Mouse (Mus musculus): ENCODE results near the gene Exoc5. TPM values are rescaled to one million over a fixed set of nuclear protein-coding genes. Genes with fewer than 3 reads are reported as not detected.

Gene Exoc5
- polyA plus RNA-seq, 1 experiment from 2014 or later: 78.5 TPM

DNA sequence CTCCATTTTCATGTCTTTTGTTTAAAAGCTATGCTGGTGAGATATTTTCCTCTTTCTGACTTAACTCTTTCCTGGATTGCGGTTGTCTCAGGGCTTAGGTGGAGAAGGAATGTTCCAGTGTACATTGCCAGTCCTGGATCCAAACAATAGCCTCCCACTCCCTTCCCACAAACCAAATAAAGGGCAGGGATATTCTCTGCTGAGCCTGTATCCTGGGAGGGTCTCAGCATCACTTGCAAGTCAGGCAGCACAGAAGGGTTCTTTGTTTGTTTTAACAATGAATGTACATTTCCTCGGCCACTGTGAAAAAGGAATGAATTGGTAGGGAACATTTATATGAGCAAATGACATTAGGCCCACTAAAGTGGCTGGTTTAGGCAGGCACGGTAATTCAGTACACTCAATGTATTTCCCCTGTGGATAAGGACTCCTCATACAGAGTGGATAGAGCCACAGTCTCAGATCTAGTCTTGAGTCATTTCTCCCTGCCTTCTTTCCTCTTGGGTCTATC, 74.3 kb downstream of the Exoc5 start:
- no peak overlapping the region for H3K4me3 ChIP-seq
- no peak overlapping the region for H3K4me2 ChIP-seq
- H3K27me3 ChIP-seq: no peaks in the 10 kb centered on the region
- H3K27ac ChIP-seq: peak overlapping the region; percentile 55; the same call in 1 of the 2 replicates
- WGBS: 25% methylated on average over 3 of the region's 3 CpGs
- no peak overlapping the region for H3K9ac ChIP-seq
- no peak for ATAC-seq (ENCODE audit: low FRiP score)
- H3K4me1 ChIP-seq (replicated peaks): peaks cover 18% of the 10 kb centered on the region
- H3K36me3 ChIP-seq: no peaks in the 10 kb centered on the region
- H3K9me3 ChIP-seq: 0 out of 2 replicates have a peak, but pooled peaks cover 2% of the 10 kb centered on the region

GRCm38 (mm10) chr14:48991144-48991522, 75.3 kb downstream of the Exoc5 start:
- Histone ChIP-seq H3K27me3 (no peaks in the 10 kb centered on the region), H3K4me2 (peak overlapping the region; percentile 49), H3K4me3 (0 out of 2 replicates have a peak overlapping the region, but pooled peaks have one; percentile 19), H3K36me3 (no peaks in the 10 kb centered on the region), H3K9me3 (0 out of 2 replicates have a peak, but pooled peaks cover 2% of the 10 kb centered on the region), H3K27ac (no peak overlapping the region), H3K9ac (peak overlapping the region; percentile 46; the same call in 1 of the 2 replicates), H3K4me1 (replicated peaks) (peaks cover 18% of the 10 kb centered on the region)
- ATAC-seq (ENCODE audit: low FRiP score): no peak
- WGBS: 4% methylated on average over 7 of the region's 7 CpGs

DNA sequence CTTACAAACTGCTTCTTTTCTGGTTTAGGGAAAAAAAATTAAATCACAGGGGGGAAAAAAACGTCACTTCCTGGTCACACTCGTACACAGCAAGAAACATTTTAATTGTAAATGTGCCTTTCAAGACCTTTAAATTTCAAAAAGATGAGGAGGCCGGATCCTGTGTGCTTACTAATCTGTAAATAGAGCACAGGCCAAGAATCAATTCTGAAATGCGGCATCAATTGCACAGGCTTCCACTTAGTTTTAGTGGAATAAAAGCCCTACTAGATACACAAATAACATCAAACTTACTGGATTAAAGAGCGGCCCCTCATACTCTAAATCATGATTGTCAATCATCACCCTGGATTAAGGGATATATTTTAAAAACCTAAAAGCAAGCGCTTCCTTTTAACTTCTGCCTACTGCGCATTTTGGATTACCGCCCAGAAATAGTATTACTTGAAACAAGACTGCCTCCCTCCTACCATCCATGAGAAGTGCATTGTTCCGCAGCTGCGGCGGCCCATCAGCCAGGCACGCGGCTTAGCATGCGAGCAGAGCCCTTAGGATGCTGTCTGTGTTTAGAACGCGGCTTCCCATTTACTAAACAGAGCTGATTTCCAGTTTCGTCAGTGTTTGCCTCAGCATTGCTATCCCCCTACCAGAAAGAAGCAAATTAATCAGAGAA, 75.8 kb downstream of the Exoc5 start:
- peaks cover 18% of the 10 kb centered on the region for H3K4me1 ChIP-seq (replicated peaks)
- H3K27me3 ChIP-seq: no peaks in the 10 kb centered on the region
- H3K4me2 ChIP-seq: peak overlapping the region; percentile 49
- 0 out of 2 replicates have a peak overlapping the region, but pooled peaks have one; percentile 19 for H3K4me3 ChIP-seq
- H3K36me3 ChIP-seq: no peaks in the 10 kb centered on the region
- peak overlapping the region; percentile 46; the same call in 1 of the 2 replicates for H3K9ac ChIP-seq
- no peak overlapping the region for H3K27ac ChIP-seq
- ATAC-seq (ENCODE audit: low FRiP score): peak; percentile 95
- 14% methylated on average over 17 of the region's 17 CpGs for WGBS
- H3K9me3 ChIP-seq: 0 out of 2 replicates have a peak, but pooled peaks cover 2% of the 10 kb centered on the region

GRCm38 (mm10) chr14:48989831-48990230, 76.6 kb downstream of the Exoc5 start:
- Histone ChIP-seq H3K9me3 (no peaks in the 10 kb centered on the region), H3K4me3 (no peak overlapping the region), H3K4me1 (replicated peaks) (peaks cover 18% of the 10 kb centered on the region), H3K9ac (no peak overlapping the region), H3K27me3 (no peaks in the 10 kb centered on the region), H3K36me3 (no peaks in the 10 kb centered on the region), H3K27ac (no peak overlapping the region), H3K4me2 (no peak overlapping the region)
- no peak for ATAC-seq (ENCODE audit: low FRiP score)
- 69% methylated on average over 8 of the region's 8 CpGs for WGBS

GRCm38 (mm10) chr14:48986231-48986630, 80.2 kb downstream of the Exoc5 start:
- WGBS: 80% methylated on average over 8 of the region's 8 CpGs
- Histone ChIP-seq H3K4me1 (replicated peaks) (peaks cover 8% of the 10 kb centered on the region), H3K27me3 (no peaks in the 10 kb centered on the region), H3K27ac (no peak overlapping the region), H3K4me2 (no peak overlapping the region), H3K9ac (no peak overlapping the region), H3K36me3 (no peaks in the 10 kb centered on the region), H3K9me3 (no peaks in the 10 kb centered on the region), H3K4me3 (no peak overlapping the region)
- ATAC-seq (ENCODE audit: low FRiP score): no peak

GRCm38 (mm10) chr14:48985673-48986072, 80.8 kb downstream of the Exoc5 start:
- Histone ChIP-seq H3K4me3 (no peak overlapping the region), H3K27me3 (no peaks in the 10 kb centered on the region), H3K36me3 (no peaks in the 10 kb centered on the region), H3K9ac (no peak overlapping the region), H3K4me2 (no peak overlapping the region), H3K9me3 (no peaks in the 10 kb centered on the region), H3K27ac (no peak overlapping the region), H3K4me1 (replicated peaks) (peaks cover 4% of the 10 kb centered on the region; the same call in 1 of the 2 replicates)
- ATAC-seq (ENCODE audit: low FRiP score): no peak
- WGBS: 40% methylated on average over 10 of the region's 10 CpGs

DNA sequence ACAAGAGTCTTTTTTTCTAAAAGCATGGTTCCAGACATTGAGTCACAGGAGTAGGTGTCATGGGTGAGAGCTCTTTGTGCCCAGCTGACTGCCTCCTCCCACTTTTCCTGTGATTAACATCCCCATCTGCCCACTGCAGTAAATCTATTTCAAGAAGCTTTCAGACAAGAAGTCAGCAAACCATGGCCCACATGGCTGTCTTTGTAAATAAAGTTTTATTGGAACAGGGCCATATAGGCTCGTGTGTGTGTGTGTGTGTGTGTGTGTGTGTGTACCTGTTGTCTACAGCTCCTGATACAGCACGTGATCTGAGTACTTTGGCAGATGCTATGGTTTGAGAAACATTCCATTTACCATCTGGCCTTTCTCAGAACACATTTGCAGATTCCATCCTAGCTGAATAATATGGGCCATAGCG, 87.5 kb downstream of the Exoc5 start:
- no peak for ATAC-seq (ENCODE audit: low FRiP score)
- 71% methylated on average over 3 of the region's 3 CpGs for WGBS
- Histone ChIP-seq H3K9ac (no peak overlapping the region), H3K4me2 (no peak overlapping the region), H3K4me1 (replicated peaks) (no peaks in the 10 kb centered on the region), H3K9me3 (no peaks in the 10 kb centered on the region), H3K27me3 (no peaks in the 10 kb centered on the region), H3K36me3 (no peaks in the 10 kb centered on the region), H3K4me3 (no peak overlapping the region), H3K27ac (no peak overlapping the region)

- 90% methylated on average over 2 of the region's 2 CpGs for WGBS
- Histone ChIP-seq H3K27me3 (no peaks in the 10 kb centered on the region), H3K4me2 (no peak overlapping the region), H3K9me3 (no peaks in the 10 kb centered on the region), H3K36me3 (no peaks in the 10 kb centered on the region), H3K9ac (no peak overlapping the region), H3K27ac (no peak overlapping the region), H3K4me1 (replicated peaks) (no peaks in the 10 kb centered on the region), H3K4me3 (no peak overlapping the region)
- ATAC-seq (ENCODE audit: low FRiP score): no peak
Measured at GRCm38 (mm10) chr14:48971546-48971945, 94.9 kb downstream of the Exoc5 start.

- no peaks in the 10 kb centered on the region for H3K27me3 ChIP-seq
- H3K4me3 ChIP-seq: no peak overlapping the region
- no peaks in the 10 kb centered on the region for H3K36me3 ChIP-seq
- 90% methylated on average over 9 of the region's 9 CpGs for WGBS
- H3K9me3 ChIP-seq: no peaks in the 10 kb centered on the region
- no peak for ATAC-seq (ENCODE audit: low FRiP score)
- H3K9ac ChIP-seq: no peak overlapping the region
- H3K4me1 ChIP-seq (replicated peaks): no peaks in the 10 kb centered on the region
- H3K27ac ChIP-seq: no peak overlapping the region
- H3K4me2 ChIP-seq: no peak overlapping the region
Measured at GRCm38 (mm10) chr14:48968670-48969069, 97.8 kb downstream of the Exoc5 start.

Other genes with a start within 250 kb of the Exoc5 start
- gene Ap5m1, start 556 bp downstream of the Exoc5 start, polyA plus RNA-seq (2015; fragmentation: Nextera tagmentation; extraction: Ambion mirVana): 24.6 and 26.9 TPM in 2 replicates
- 13.0 and 13.8 TPM in 2 replicates for gene Naa30, start 105.6 kb upstream of the Exoc5 start, polyA plus RNA-seq (2015; fragmentation: Nextera tagmentation; extraction: Ambion mirVana)
- gene ccdc198, start 178.8 kb upstream of the Exoc5 start, polyA plus RNA-seq (2015; fragmentation: Nextera tagmentation; extraction: Ambion mirVana): 0.45 and 0.51 TPM in 2 replicates

Data from hindbrain, embryonic 13.5 days (tissue).